Mouse (Mus musculus): ENCODE data around the gene Zfp618.

GRCm38 (mm10) chr4:62975541-62975940 is 10.2 kb downstream of the Zfp618 start:
- no peak for TF ChIP-seq CTCF (IDR thresholded peaks at IDR 0.05; ENCODE audit: insufficient read depth, low read depth, low read length)
- TF ChIP-seq POLR2A (IDR thresholded peaks at IDR 0.05; ENCODE audit: insufficient read depth, low read depth, low read length) = no peak
